Mouse (Mus musculus): ENCODE results near the gene Entr1. TPM values are rescaled to one million over a fixed set of nuclear protein-coding genes. Genes with fewer than 3 reads are reported as not detected.

The Entr1 gene
- polyA plus RNA-seq, 1 experiment from 2014 or later: 52.6 TPM

DNA sequence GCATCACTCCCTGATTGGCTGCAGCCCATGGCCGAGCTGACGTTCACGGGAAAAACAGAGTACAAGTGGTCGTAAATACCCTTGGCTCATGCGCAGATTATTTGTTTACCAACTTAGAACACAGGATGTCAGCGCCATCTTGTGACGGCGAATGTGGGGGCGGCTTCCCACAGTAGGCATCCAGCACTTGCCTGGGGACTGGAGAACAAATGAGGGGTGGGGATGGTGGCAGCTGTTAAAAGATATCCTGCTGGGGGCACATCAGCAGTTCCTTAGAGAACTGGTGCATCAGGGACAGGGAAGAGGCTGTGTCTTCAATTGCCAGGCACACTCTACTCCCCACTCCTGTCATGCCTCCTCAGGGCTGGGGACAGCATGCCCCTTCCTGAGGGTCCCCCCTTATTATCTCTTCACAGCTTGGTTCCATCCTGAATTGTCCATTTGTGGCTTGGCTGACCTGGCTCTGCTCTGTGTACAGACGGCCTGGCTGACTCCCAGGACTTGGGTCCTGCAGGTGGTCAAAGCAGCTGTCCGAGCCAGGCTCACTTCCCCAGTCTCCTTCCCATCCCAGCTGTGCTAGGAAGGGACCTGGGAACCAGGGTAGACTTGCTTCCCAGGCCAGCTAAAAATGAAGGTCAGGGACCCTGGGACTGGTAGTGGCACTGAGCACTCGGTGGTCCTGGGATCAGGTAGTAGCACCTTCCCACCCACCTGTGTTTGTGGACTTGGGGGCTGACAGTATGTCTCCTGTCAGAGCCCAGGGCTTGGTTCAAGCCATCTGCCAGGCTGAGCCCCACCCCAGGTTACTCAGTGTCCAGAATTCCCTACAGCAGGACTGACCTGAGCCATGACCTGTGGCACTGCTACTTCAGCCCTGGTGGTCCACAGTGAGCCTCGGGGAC, 50.6 kb downstream of the Entr1 start:
- ATAC-seq (ENCODE audit: low FRiP score, low TSS enrichment) (no peak), DNase-seq (ENCODE audit: low spot score) (no peak)
- H3K4me2 ChIP-seq (replicated peaks; ENCODE audit: low read depth): no peak overlapping the region
- 76% methylated on average over 8 of the region's 13 CpGs for WGBS
- no peak overlapping the region for H3K4me3 ChIP-seq (ENCODE audit: low read depth, low read length)
- no peaks in the 10 kb centered on the region for H3K27me3 ChIP-seq (ENCODE audit: control insufficient read depth, insufficient read depth, low read length)
- TF ChIP-seq EP300 (optimal IDR thresholded peaks at IDR 0.05) (no peak), CTCF (IDR thresholded peaks at IDR 0.05; ENCODE audit: low read depth) (no peak)
- H3K36me3 ChIP-seq (ENCODE audit: control insufficient read depth, insufficient read depth, low read length): no peaks in the 10 kb centered on the region
- no peak overlapping the region for H3K9ac ChIP-seq (ENCODE audit: low read length)
- no peaks in the 10 kb centered on the region for H3K9me3 ChIP-seq (ENCODE audit: control insufficient read depth, low read length)
- no peak overlapping the region for H3K27ac ChIP-seq (replicated peaks)
- H3K4me1 ChIP-seq (replicated peaks; ENCODE audit: control insufficient read depth, insufficient read depth): peaks cover 3% of the 10 kb centered on the region

Other genes starting within 250 kb of the Entr1 start
- not detected in 2 replicates for gene Lhx3, start 181.0 kb downstream of the Entr1 start, polyA plus RNA-seq (2015; fragmentation: Nextera tagmentation; extraction: Ambion mirVana)
- 10.7 and 11.2 TPM in 2 replicates for gene Qsox2, start 151.8 kb downstream of the Entr1 start, polyA plus RNA-seq (2015; fragmentation: Nextera tagmentation; extraction: Ambion mirVana)
- 0.21 and 0.40 TPM in 2 replicates for gene Ccdc187, start 94.8 kb downstream of the Entr1 start, polyA plus RNA-seq (2015; fragmentation: Nextera tagmentation; extraction: Ambion mirVana)
- gene Gpsm1, start 73.8 kb downstream of the Entr1 start, polyA plus RNA-seq (2015; fragmentation: Nextera tagmentation; extraction: Ambion mirVana): 20.4 and 20.9 TPM in 2 replicates
- 15.1 and 16.6 TPM in 2 replicates for gene Dnlz, start 37.2 kb downstream of the Entr1 start, polyA plus RNA-seq (2015; fragmentation: Nextera tagmentation; extraction: Ambion mirVana)
- 0.51 and 0.55 TPM in 2 replicates for gene Card9, start 28.4 kb downstream of the Entr1 start, polyA plus RNA-seq (2015; fragmentation: Nextera tagmentation; extraction: Ambion mirVana)
- 7.4 and 9.5 TPM in 2 replicates for gene Snapc4, start 8.7 kb downstream of the Entr1 start, polyA plus RNA-seq (2015; fragmentation: Nextera tagmentation; extraction: Ambion mirVana)
- gene Pmpca, start within 50 bp of the Entr1 start, polyA plus RNA-seq (2015; fragmentation: Nextera tagmentation; extraction: Ambion mirVana): 53.3 and 55.4 TPM in 2 replicates
- gene Inpp5e, start 19.9 kb upstream of the Entr1 start, polyA plus RNA-seq (2015; fragmentation: Nextera tagmentation; extraction: Ambion mirVana): 6.3 and 7.7 TPM in 2 replicates
- gene Sec16a, start 55.9 kb upstream of the Entr1 start, polyA plus RNA-seq (2015; fragmentation: Nextera tagmentation; extraction: Ambion mirVana): 10.6 and 11.7 TPM in 2 replicates
- gene Notch1, start 127.3 kb upstream of the Entr1 start, polyA plus RNA-seq (2015; fragmentation: Nextera tagmentation; extraction: Ambion mirVana): 4.8 and 5.6 TPM in 2 replicates
- gene Egfl7, start 190.7 kb upstream of the Entr1 start, polyA plus RNA-seq (2015; fragmentation: Nextera tagmentation; extraction: Ambion mirVana): 49.7 and 54.3 TPM in 2 replicates
- 0.18 TPM in 1 of 2 replicates, not detected in the other for gene Gm20532, start 197.3 kb upstream of the Entr1 start, polyA plus RNA-seq (2015; fragmentation: Nextera tagmentation; extraction: Ambion mirVana)
- 109 and 120 TPM in 2 replicates for gene Agpat2, start 215.1 kb upstream of the Entr1 start, polyA plus RNA-seq (2015; fragmentation: Nextera tagmentation; extraction: Ambion mirVana)
- gene Fam69b, start 239.1 kb upstream of the Entr1 start, polyA plus RNA-seq (2015; fragmentation: Nextera tagmentation; extraction: Ambion mirVana): 10.9 and 13.4 TPM in 2 replicates

Data from stomach, postnatal 0 days (tissue).